Mouse (Mus musculus): ENCODE results near the gene 1700025G04Rik. TPM values are rescaled to one million over a fixed set of nuclear protein-coding genes. Genes with fewer than 3 reads are reported as not detected.

1700025G04Rik gene
- polyA plus RNA-seq, 2 experiments: 24.3 to 36.4 TPM

- no peaks in the 10 kb centered on the region for H3K36me3 ChIP-seq (ENCODE audit: control insufficient read depth, insufficient read depth, low read length)
- H3K27me3 ChIP-seq (ENCODE audit: control insufficient read depth, insufficient read depth, low read length): no peaks in the 10 kb centered on the region
- H3K9me3 ChIP-seq (ENCODE audit: control insufficient read depth, low read length): no peaks in the 10 kb centered on the region
- H3K9ac ChIP-seq (ENCODE audit: low read depth, low read length, severe bottlenecking): no peak overlapping the region
- H3K4me1 ChIP-seq (ENCODE audit: control insufficient read depth, insufficient read depth, low read length): peaks cover 10% of the 10 kb centered on the region; the same call in 1 of the 2 replicates
- TF ChIP-seq POLR2A (IDR thresholded peaks at IDR 0.05; ENCODE audit: borderline replicate concordance, extremely low read depth, insufficient read depth, insufficient read length): no peak
- ATAC-seq (ENCODE audit: low FRiP score, low read depth) (no peak), DNase-seq (ENCODE audit: low spot score) (no peak)
- H3K4me2 ChIP-seq (replicated peaks; ENCODE audit: low read depth, low read length, severe bottlenecking): no peak overlapping the region
- no peak overlapping the region for H3K4me3 ChIP-seq (replicated peaks; ENCODE audit: low read length)
- WGBS: 57% methylated on average over 6 of the region's 6 CpGs
- H3K27ac ChIP-seq (replicated peaks; ENCODE audit: low read depth, low read length): no peak overlapping the region
These were observed 150.4 kb downstream of the 1700025G04Rik start for GRCm38 (mm10) chr1:151939510-151939909.

GRCm38 (mm10) chr1:151933605-151934004 lies 156.3 kb downstream of the 1700025G04Rik start:
- no peak overlapping the region for H3K9ac ChIP-seq (ENCODE audit: low read depth, low read length, severe bottlenecking)
- WGBS: 85% methylated on average over 6 of the region's 6 CpGs
- H3K36me3 ChIP-seq (ENCODE audit: control insufficient read depth, insufficient read depth, low read length): no peaks in the 10 kb centered on the region
- DNase-seq (ENCODE audit: low spot score) (no peak), ATAC-seq (ENCODE audit: low FRiP score, low read depth) (no peak)
- H3K4me1 ChIP-seq (ENCODE audit: control insufficient read depth, insufficient read depth, low read length): peaks cover 12% of the 10 kb centered on the region
- no peak overlapping the region for H3K27ac ChIP-seq (replicated peaks; ENCODE audit: low read depth, low read length)
- no peak overlapping the region for H3K4me2 ChIP-seq (replicated peaks; ENCODE audit: low read depth, low read length, severe bottlenecking)
- no peak for TF ChIP-seq POLR2A (IDR thresholded peaks at IDR 0.05; ENCODE audit: borderline replicate concordance, extremely low read depth, insufficient read depth, insufficient read length)
- no peaks in the 10 kb centered on the region for H3K27me3 ChIP-seq (ENCODE audit: control insufficient read depth, insufficient read depth, low read length)
- H3K9me3 ChIP-seq (ENCODE audit: control insufficient read depth, low read length): no peaks in the 10 kb centered on the region
- no peak overlapping the region for H3K4me3 ChIP-seq (replicated peaks; ENCODE audit: low read length)

GRCm38 (mm10) chr1:151926826-151927225 lies 163.1 kb downstream of the 1700025G04Rik start:
- Histone ChIP-seq H3K4me3 (replicated peaks; ENCODE audit: low read length) (no peak overlapping the region), H3K9me3 (ENCODE audit: control insufficient read depth, low read length) (no peaks in the 10 kb centered on the region), H3K27ac (replicated peaks; ENCODE audit: low read depth, low read length) (no peak overlapping the region), H3K4me1 (ENCODE audit: control insufficient read depth, insufficient read depth, low read length) (peaks cover 16% of the 10 kb centered on the region), H3K36me3 (ENCODE audit: control insufficient read depth, insufficient read depth, low read length) (no peaks in the 10 kb centered on the region), H3K27me3 (ENCODE audit: control insufficient read depth, insufficient read depth, low read length) (no peaks in the 10 kb centered on the region), H3K9ac (ENCODE audit: low read depth, low read length, severe bottlenecking) (no peak overlapping the region), H3K4me2 (replicated peaks; ENCODE audit: low read depth, low read length, severe bottlenecking) (no peak overlapping the region)
- DNase-seq (ENCODE audit: low spot score) (no peak), ATAC-seq (ENCODE audit: low FRiP score, low read depth) (no peak)
- TF ChIP-seq POLR2A (IDR thresholded peaks at IDR 0.05; ENCODE audit: borderline replicate concordance, extremely low read depth, insufficient read depth, insufficient read length): no peak
- WGBS: 27% methylated on average over 8 of the region's 8 CpGs

GRCm38 (mm10) chr1:151926141-151926540 lies 163.8 kb downstream of the 1700025G04Rik start:
- Histone ChIP-seq H3K4me3 (replicated peaks; ENCODE audit: low read length) (no peak overlapping the region), H3K27me3 (ENCODE audit: control insufficient read depth, insufficient read depth, low read length) (no peaks in the 10 kb centered on the region), H3K9me3 (ENCODE audit: control insufficient read depth, low read length) (no peaks in the 10 kb centered on the region), H3K9ac (ENCODE audit: low read depth, low read length, severe bottlenecking) (no peak overlapping the region), H3K36me3 (ENCODE audit: control insufficient read depth, insufficient read depth, low read length) (no peaks in the 10 kb centered on the region), H3K27ac (replicated peaks; ENCODE audit: low read depth, low read length) (no peak overlapping the region), H3K4me2 (replicated peaks; ENCODE audit: low read depth, low read length, severe bottlenecking) (no peak overlapping the region), H3K4me1 (ENCODE audit: control insufficient read depth, insufficient read depth, low read length) (peaks cover 15% of the 10 kb centered on the region)
- ATAC-seq (ENCODE audit: low FRiP score, low read depth) (no peak), DNase-seq (ENCODE audit: low spot score) (no peak)
- WGBS: 66% methylated on average over 4 of the region's 4 CpGs
- TF ChIP-seq POLR2A (IDR thresholded peaks at IDR 0.05; ENCODE audit: borderline replicate concordance, extremely low read depth, insufficient read depth, insufficient read length): no peak

- Histone ChIP-seq H3K36me3 (ENCODE audit: control insufficient read depth, insufficient read depth, low read length) (no peaks in the 10 kb centered on the region), H3K4me3 (replicated peaks; ENCODE audit: low read length) (no peak overlapping the region), H3K27ac (replicated peaks; ENCODE audit: low read depth, low read length) (no peak overlapping the region), H3K9me3 (ENCODE audit: control insufficient read depth, low read length) (no peaks in the 10 kb centered on the region), H3K27me3 (ENCODE audit: control insufficient read depth, insufficient read depth, low read length) (no peaks in the 10 kb centered on the region), H3K4me1 (ENCODE audit: control insufficient read depth, insufficient read depth, low read length) (peaks cover 11% of the 10 kb centered on the region), H3K9ac (ENCODE audit: low read depth, low read length, severe bottlenecking) (no peak overlapping the region), H3K4me2 (replicated peaks; ENCODE audit: low read depth, low read length, severe bottlenecking) (no peak overlapping the region)
- ATAC-seq (ENCODE audit: low FRiP score, low read depth) (no peak), DNase-seq (ENCODE audit: low spot score) (no peak)
- no peak for TF ChIP-seq POLR2A (IDR thresholded peaks at IDR 0.05; ENCODE audit: borderline replicate concordance, extremely low read depth, insufficient read depth, insufficient read length)
- WGBS: 77% methylated on average over 7 of the region's 7 CpGs
These were observed 164.2 kb downstream of the 1700025G04Rik start for GRCm38 (mm10) chr1:151925738-151926137.
